Mouse (Mus musculus) bone marrow, adult 2 months (tissue): ENCODE data around the gene Pde3b. TPM values are rescaled to one million over a fixed set of nuclear protein-coding genes. Genes with fewer than 3 reads are reported as not detected.
A peak's percentile ranks its signal among the peaks of the same experiment; 100 is the strongest.
"Not testable (repeated sequence)": the region's sequence is repeated elsewhere in the genome, so short reads cannot be mapped to it uniquely, and the experiment has no call there.

Source experiments
- H3K27ac ChIP-seq: fragments of 200-500 bp; 2 replicates; pipeline ENCODE4 v1.5.1; 2012; ENCODE audit warnings: low read depth, mild to moderate bottlenecking, control low read depth, inconsistent platforms, low read length; ENCODE audit not compliant: control insufficient read depth, poor library complexity, insufficient read depth
- H3K4me1 ChIP-seq: fragments of 200-500 bp; 2 replicates; pipeline ENCODE4 v1.6.1; 2011; ENCODE audit warnings: low read length; ENCODE audit not compliant: control insufficient read depth, insufficient read depth
- H3K4me3 ChIP-seq: fragments of 200-500 bp; replicated peaks from 2 replicates; pipeline ENCODE3; 2011; ENCODE audit warnings: mild to moderate bottlenecking, low read depth, low read length, control low read depth; ENCODE audit not compliant: control insufficient read depth
- CTCF ChIP-seq: fragments of 200-500 bp; IDR thresholded peaks from 2 replicates; pipeline ENCODE4 v1.5.1; 2011; ENCODE audit warnings: low read length, control low read depth; ENCODE audit not compliant: control insufficient read depth, insufficient read depth
- POLR2A ChIP-seq: fragments of 200-500 bp; IDR thresholded peaks from 2 replicates; pipeline ENCODE4 v1.6.1; 2011; ENCODE audit warnings: low read depth, mild to moderate bottlenecking, control low read depth, low read length, borderline replicate concordance; ENCODE audit not compliant: control insufficient read depth
- WGBS: fragments of 180-500 bp; shearing (Covaris S2); methylation state at CpG from one replicate; pipeline ENCODE4 v1.1.7; 2018; 5-methylcytosine and 5-hydroxymethylcytosine counted together
- polyA plus RNA-seq: library from polyadenylated mRNA; stranded (reverse); fragments of >200 nt; gene quantifications from 2 replicates; pipeline ENCODE4 v1.2.4, GENCODE M21; 2011; ENCODE audit warnings: low replicate concordance; ENCODE audit not compliant: missing spikeins, insufficient read depth, insufficient read length

The Pde3b gene
- polyA plus RNA-seq, 1 experiment: 2.4 TPM

- TF ChIP-seq POLR2A: no peak
- Histone ChIP-seq H3K4me1 (peaks cover 1% of the 10 kb centered on the region; the same call in 1 of the 2 replicates), H3K27ac (no peak overlapping the region), H3K4me3 (no peak overlapping the region)
- WGBS: 49% methylated on average over 2 of the region's 2 CpGs
These were observed 66.4 kb downstream of the Pde3b start for GRCm38 (mm10) chr7:114481429-114481931.

GRCm38 (mm10) chr7:114492540-114492939, 77.5 kb downstream of the Pde3b start:
- no peak for TF ChIP-seq POLR2A
- no peak for TF ChIP-seq CTCF
- H3K4me3 ChIP-seq: no peak overlapping the region
- H3K27ac ChIP-seq: no peak overlapping the region
- no peaks in the 10 kb centered on the region; the same call in 1 of the 2 replicates for H3K4me1 ChIP-seq

- no peak overlapping the region for H3K27ac ChIP-seq
- no peaks in the 10 kb centered on the region; the same call in 1 of the 2 replicates for H3K4me1 ChIP-seq
- H3K4me3 ChIP-seq: no peak overlapping the region
- no peak for TF ChIP-seq CTCF
- TF ChIP-seq POLR2A: no peak
- 37% methylated on average over 5 of the region's 5 CpGs for WGBS
These were observed 79.0 kb downstream of the Pde3b start for GRCm38 (mm10) chr7:114494033-114494432.

DNA sequence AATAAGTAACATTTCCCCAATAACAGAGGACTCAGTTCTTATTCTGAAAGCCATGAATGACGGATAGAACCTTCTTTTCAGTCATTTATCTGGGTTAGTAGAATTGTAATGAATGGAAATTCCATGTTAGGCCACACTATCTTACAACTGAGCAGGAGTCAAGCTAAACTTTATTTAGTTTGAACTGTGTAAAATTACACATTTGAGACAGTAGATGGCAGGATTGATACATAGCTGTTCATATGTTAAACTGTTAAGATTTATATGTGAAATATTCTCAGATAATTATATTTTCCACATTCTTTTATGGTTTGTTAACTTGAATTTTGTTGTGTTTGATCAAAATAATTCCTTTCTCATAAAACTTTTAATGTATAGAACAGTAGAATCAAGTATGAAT, 84.2 kb downstream of the Pde3b start:
- H3K27ac ChIP-seq: no peak overlapping the region
- H3K4me3 ChIP-seq: no peak overlapping the region
- no peak for TF ChIP-seq CTCF
- TF ChIP-seq POLR2A: no peak
- WGBS: 84% methylated on average over 1 of the region's 1 CpGs
- no peaks in the 10 kb centered on the region for H3K4me1 ChIP-seq

DNA sequence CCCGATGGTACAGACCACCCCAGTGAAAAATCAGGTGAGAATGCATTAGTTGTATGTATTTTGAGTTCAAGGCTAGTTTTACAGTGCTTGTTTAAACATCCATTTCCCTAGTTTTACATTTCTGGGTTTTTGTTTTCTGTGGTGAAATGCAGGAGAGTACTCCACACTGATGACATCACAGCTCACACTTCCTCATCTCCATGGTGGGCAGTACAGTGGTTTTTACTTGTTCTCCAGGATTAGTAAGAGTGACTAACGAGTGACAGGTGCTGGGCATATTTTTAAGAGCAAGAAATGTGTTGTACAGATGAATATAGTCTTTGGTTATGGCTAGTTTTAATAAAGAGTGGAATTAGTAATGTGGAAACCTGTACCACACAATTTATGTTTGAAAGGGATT, 93.8 kb downstream of the Pde3b start:
- TF ChIP-seq CTCF: no peak
- TF ChIP-seq POLR2A: no peak
- H3K4me1 ChIP-seq: no peaks in the 10 kb centered on the region
- no peak overlapping the region for H3K4me3 ChIP-seq
- H3K27ac ChIP-seq: no peak overlapping the region
- 63% methylated on average over 2 of the region's 2 CpGs for WGBS

DNA sequence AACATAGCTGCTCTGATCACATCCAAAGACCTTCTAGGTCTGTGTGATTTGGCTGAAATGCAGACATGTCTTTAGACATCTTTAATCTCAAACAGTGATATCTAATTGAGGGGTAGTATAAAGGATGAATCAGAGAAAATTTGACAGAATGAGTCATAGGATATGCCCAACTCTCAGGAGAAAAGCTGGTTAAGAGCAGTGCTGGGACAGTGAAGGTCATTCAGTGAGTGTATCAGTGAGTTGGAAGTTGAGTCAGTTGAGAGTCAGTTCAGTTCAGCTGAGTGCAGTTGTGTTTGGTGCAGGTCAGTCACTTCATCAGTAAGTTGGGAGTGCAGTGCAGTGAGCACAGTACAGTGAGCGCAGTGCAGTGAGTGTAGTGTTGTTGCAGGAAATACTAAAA, 105.0 kb downstream of the Pde3b start:
- TF ChIP-seq POLR2A (no peak), CTCF (no peak)
- WGBS: 89% methylated on average over 1 of the region's 1 CpGs
- no peak overlapping the region for H3K4me3 ChIP-seq
- H3K27ac ChIP-seq: no peak overlapping the region
- H3K4me1 ChIP-seq: no peaks in the 10 kb centered on the region

- Histone ChIP-seq H3K4me1 (no peaks in the 10 kb centered on the region), H3K27ac (no peak overlapping the region), H3K4me3 (no peak overlapping the region)
- WGBS: 29% methylated on average over 1 of the region's 1 CpGs
- TF ChIP-seq CTCF (no peak), POLR2A (no peak)
These were observed 111.2 kb downstream of the Pde3b start for GRCm38 (mm10) chr7:114526245-114526644.

GRCm38 (mm10) chr7:114536179-114536578, 121.1 kb downstream of the Pde3b start:
- Histone ChIP-seq H3K27ac (no peak overlapping the region), H3K4me1 (no peaks in the 10 kb centered on the region), H3K4me3 (no peak overlapping the region)
- 91% methylated on average over 1 of the region's 1 CpGs for WGBS
- TF ChIP-seq POLR2A (no peak), CTCF (no peak)

DNA sequence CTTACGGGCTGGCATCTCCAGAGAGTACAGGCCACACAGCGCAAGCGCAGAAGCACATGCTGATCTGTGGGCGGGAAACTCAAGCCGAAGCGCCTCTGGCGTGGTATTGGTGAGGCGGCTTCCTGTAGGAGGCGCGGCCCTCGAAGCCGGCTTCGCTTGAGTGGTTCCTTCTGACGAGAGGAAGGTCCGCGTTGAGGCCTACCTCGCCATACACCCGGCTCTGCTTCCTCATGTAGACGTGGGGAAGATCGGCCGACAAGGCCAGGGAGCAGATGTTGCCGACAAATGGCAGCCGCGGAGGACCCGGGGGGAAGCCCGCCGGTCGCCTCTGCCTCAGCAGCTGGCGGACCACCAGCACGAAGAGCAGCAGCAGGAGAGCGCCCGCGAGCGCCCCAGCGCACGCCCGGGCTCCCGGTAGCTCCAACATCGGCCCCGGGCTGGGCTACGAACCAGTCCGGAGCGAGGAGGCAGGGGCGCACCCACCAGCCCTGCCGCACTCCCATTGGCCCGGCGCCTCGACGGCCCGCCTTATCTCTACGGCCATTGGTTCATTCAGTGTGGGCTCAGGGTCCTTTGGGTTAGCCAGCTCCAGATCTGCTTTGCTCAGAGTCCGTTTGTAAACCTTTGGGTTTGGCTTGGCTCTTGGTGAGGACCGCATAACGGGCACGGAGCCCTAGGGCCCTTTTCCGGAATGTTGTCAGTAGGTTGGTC, 147.6 kb downstream of the Pde3b start, which contains the start of gene Cyp2r1:
TSS of gene Cyp2r1 (minus strand) at position 442 of the 711 bp plus-strand sequence.
- Histone ChIP-seq H3K4me3 (peak within 1 kb of the TSS; percentile 57), H3K4me1 (no peaks in the 10 kb centered on the region; the same call in 1 of the 2 replicates), H3K27ac (peak within 1 kb of the TSS; percentile 95)
- WGBS: 10% methylated on average over 56 of the region's 56 CpGs
- 0 out of 2 replicates have a peak, but pooled peaks have one; percentile 17 for TF ChIP-seq CTCF
- peak; percentile 46; the same call in 1 of the 2 replicates for TF ChIP-seq POLR2A

- H3K4me1 ChIP-seq, H3K27ac ChIP-seq, H3K4me3 ChIP-seq: not testable (repeated sequence)
- 88% methylated on average over 4 of the region's 4 CpGs for WGBS
These were observed 158.8 kb downstream of the Pde3b start for GRCm38 (mm10) chr7:114573866-114574265.
